Mouse (Mus musculus) liver, postnatal 0 days (tissue): ENCODE measurements at regions not wholly inside any gene's neighbourhood (a gene's known extent, or its start where the extent isn't known, plus 50 kb on each side); places are given as distances from the start of the nearest gene placed in this dataset.

ENCODE experiments used
- CTCF ChIP-seq: sonication (generic); IDR thresholded peaks from 2 replicates; pipeline ENCODE4 v1.5.1; 2016; ENCODE audit warnings: antibody characterized with exemption, low read depth
- EP300 ChIP-seq: IDR thresholded peaks from 2 replicates; pipeline ENCODE4 v1.6.1; 2016; ENCODE audit warnings: antibody characterized with exemption, low read depth, mild to moderate bottlenecking

DNA sequence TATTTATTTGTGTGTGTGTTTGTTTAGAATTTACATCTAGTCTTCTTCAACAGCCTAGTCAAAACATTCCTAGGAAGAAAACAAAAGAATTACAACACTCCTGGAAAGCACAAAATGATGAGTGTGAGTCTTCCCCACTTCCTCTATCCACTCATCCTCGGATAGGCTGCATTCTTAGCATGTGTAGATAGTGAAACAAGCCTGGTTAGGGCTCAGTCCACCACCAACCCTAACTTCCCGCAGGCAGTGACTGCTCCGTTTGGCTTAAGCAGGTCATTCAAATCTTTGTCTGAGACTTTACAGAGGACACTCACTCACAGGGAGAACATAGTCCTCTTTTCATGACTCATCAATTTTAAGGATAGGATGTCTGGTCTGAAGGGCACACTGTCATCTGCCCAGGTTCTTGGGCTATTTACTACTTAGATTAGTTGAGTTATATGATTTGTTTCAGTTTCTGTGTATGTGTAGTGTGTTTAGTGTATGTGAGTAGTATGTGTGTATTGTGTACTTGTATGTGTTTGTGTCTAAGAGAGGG lies 118.6 kb downstream of the Cdc42ep3 start:
- TF ChIP-seq EP300 (no peak), CTCF (no peak)
